Mouse (Mus musculus): Measurements from ENCODE around the gene Lnx1. TPM values are rescaled to one million over a fixed set of nuclear protein-coding genes. Genes with fewer than 3 reads are reported as not detected.

Gene Lnx1
- total RNA-seq, 4 experiments from 2014 or later, result 5.4 to 7.5 (median 6.1) TPM

- DNase-seq, result no peak
Observed at GRCm38 (mm10) chr5:74648216-74648615, 54.5 kb downstream of the Lnx1 start.

- DNase-seq, result no peak
Observed at GRCm38 (mm10) chr5:74647584-74647984, 55.1 kb downstream of the Lnx1 start.

- no peak for DNase-seq
Observed at GRCm38 (mm10) chr5:74642291-74642690, 60.4 kb downstream of the Lnx1 start.

GRCm38 (mm10) chr5:74641000-74641399 is 61.7 kb downstream of the Lnx1 start:
- DNase-seq, result peak; percentile 58

GRCm38 (mm10) chr5:74640504-74640903 is 62.2 kb downstream of the Lnx1 start:
- DNase-seq, result no peak

- DNase-seq, result no peak
Observed at GRCm38 (mm10) chr5:74639516-74639915, 63.2 kb downstream of the Lnx1 start.

GRCm38 (mm10) chr5:74634391-74634790 is 68.3 kb downstream of the Lnx1 start:
- DNase-seq, result no peak

- no peak for DNase-seq
Observed at GRCm38 (mm10) chr5:74633453-74633852, 69.3 kb downstream of the Lnx1 start.

- no peak for DNase-seq
Observed at GRCm38 (mm10) chr5:74632369-74633114, 70.2 kb downstream of the Lnx1 start.

GRCm38 (mm10) chr5:74628001-74628400 is 74.7 kb downstream of the Lnx1 start:
- DNase-seq, result no peak

GRCm38 (mm10) chr5:74624385-74624784 is 78.3 kb downstream of the Lnx1 start:
- DNase-seq, result no peak

- DNase-seq, result no peak
Observed at GRCm38 (mm10) chr5:74623316-74624000, 79.3 kb downstream of the Lnx1 start.

GRCm38 (mm10) chr5:74621691-74622470 is 80.8 kb downstream of the Lnx1 start:
- DNase-seq, result no peak

- no peak for DNase-seq
Observed at GRCm38 (mm10) chr5:74618573-74619059, 84.1 kb downstream of the Lnx1 start.

GRCm38 (mm10) chr5:74617816-74618572 is 84.7 kb downstream of the Lnx1 start:
- no peak for DNase-seq

- DNase-seq, result no peak
Observed at GRCm38 (mm10) chr5:74613491-74614151, 89.1 kb downstream of the Lnx1 start.

GRCm38 (mm10) chr5:74612713-74613112 is 90.0 kb downstream of the Lnx1 start:
- DNase-seq, result no peak

- DNase-seq, result no peak
Observed at GRCm38 (mm10) chr5:74610511-74610910, 92.2 kb downstream of the Lnx1 start.

GRCm38 (mm10) chr5:74606213-74606612 is 96.5 kb downstream of the Lnx1 start:
- no peak for DNase-seq

- no peak for DNase-seq
Observed at GRCm38 (mm10) chr5:74603306-74603705, 99.4 kb downstream of the Lnx1 start.

- no peak for DNase-seq
Observed at GRCm38 (mm10) chr5:74602371-74602770, 100.3 kb downstream of the Lnx1 start.

GRCm38 (mm10) chr5:74601965-74602364 is 100.7 kb downstream of the Lnx1 start:
- DNase-seq, result no peak
